Mouse (Mus musculus) myocyte (in vitro differentiated cells): ENCODE data around the gene Cd151.

Experiments
- CEBPB ChIP-seq: IDR thresholded peaks from 2 replicates; pipeline ENCODE4 v1.6.1; 2011; ENCODE audit warnings: mild to moderate bottlenecking, moderate library complexity; ENCODE audit not compliant: poor library complexity, insufficient read depth, severe bottlenecking
- MYOG ChIP-seq, 3 experiments: IDR thresholded peaks; one replicate each; pipeline ENCODE4 v1.6.1; 2011; ENCODE audit warnings: control low read depth in 2 of 3, low read depth in 2 of 3, mild to moderate bottlenecking in 2 of 3; ENCODE audit not compliant: insufficient read length in 2 of 3, control insufficient read depth in 1 of 3, insufficient read depth in 1 of 3
- POLR2A ChIP-seq: IDR thresholded peaks from one replicate; pipeline ENCODE4 v1.6.1; 2011; ENCODE audit warnings: low read depth, mild to moderate bottlenecking, control low read depth, moderate library complexity; ENCODE audit not compliant: insufficient read length
- REST ChIP-seq: IDR thresholded peaks from one replicate; pipeline ENCODE4 v1.6.1; 2011; ENCODE audit warnings: mild to moderate bottlenecking, control low read depth, moderate library complexity; ENCODE audit not compliant: insufficient read depth, insufficient read length
- TCF12 ChIP-seq: IDR thresholded peaks from one replicate; pipeline ENCODE4 v1.6.1; 2011; ENCODE audit warnings: mild to moderate bottlenecking, control low read depth; ENCODE audit not compliant: poor library complexity, insufficient read depth, severe bottlenecking
- USF1 ChIP-seq: IDR thresholded peaks from one replicate; pipeline ENCODE4 v1.6.1; 2011; ENCODE audit warnings: low read depth, mild to moderate bottlenecking, control low read depth, moderate library complexity

DNA sequence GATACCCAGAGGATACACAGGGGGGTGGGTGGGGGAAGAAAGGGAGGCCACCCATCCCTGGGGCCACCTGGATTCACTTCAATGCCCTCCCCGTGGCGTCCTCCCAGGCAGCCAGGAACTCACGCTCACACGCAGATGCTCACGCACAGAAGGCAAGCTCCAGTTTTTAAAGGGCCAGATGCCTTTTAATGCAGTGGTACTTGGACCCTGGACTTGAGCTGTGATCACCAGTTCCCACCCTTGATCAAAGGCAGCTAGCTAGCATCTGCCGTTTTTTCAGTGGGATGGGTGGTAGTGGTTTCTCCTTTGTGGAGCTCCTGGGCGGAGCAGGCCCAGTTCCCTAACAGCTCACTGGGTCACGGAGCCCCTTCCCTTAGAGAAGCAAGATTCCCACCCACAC is 32.7 kb upstream of the Cd151 start:
- no peak for TF ChIP-seq REST
- no peak for TF ChIP-seq MYOG (IDR thresholded peaks at IDR 0.05; ENCODE audit: control insufficient read depth in 1 of 3, insufficient read depth in 1 of 3, insufficient read length in 2 of 3, low read depth in 2 of 3)
- TF ChIP-seq USF1: no peak
- TF ChIP-seq POLR2A: no peak
- TF ChIP-seq CEBPB: no peak
- TF ChIP-seq TCF12: no peak
